Mouse (Mus musculus) limb, embryonic 11.5 days (tissue): ENCODE measurements around the gene Prrc2c. TPM values are rescaled to one million over a fixed set of nuclear protein-coding genes. Genes with fewer than 3 reads are reported as not detected.

Source experiments
- microRNA-seq: library from miRNA; unstranded; fragments of <30 nt; microRNA quantifications from one replicate; pipeline ENCODE4, GENCODE M21; 2016
- polyA plus RNA-seq: library from polyadenylated mRNA; unstranded; fragments of >200 nt; fragmentation: Nextera tagmentation; extraction: Ambion mirVana; gene quantifications from 2 replicates; pipeline ENCODE4 v1.2.1, GENCODE M21; 2014

Gene Prrc2c
- polyA plus RNA-seq, 1 experiment from 2014 or later = 186 TPM

Small RNA genes within 50 kb of the gene (microRNA-seq; reads per million reads assigned to microRNA genes)
- gene Gm27616 = not detected

Other genes with a start within 250 kb of the Prrc2c start
- 19.8 and 22.9 TPM in 2 replicates for gene Mettl13, start 192.0 kb downstream of the Prrc2c start, polyA plus RNA-seq
- 61.8 and 66.1 TPM in 2 replicates for gene Vamp4, start 170.0 kb downstream of the Prrc2c start, polyA plus RNA-seq
- not detected in 2 replicates for gene Myoc, start 101.4 kb downstream of the Prrc2c start, polyA plus RNA-seq
- not detected in 2 replicates for gene Myocos, start 82.3 kb downstream of the Prrc2c start, polyA plus RNA-seq
- not detected in 2 replicates for gene Fmo4, start 73.4 kb upstream of the Prrc2c start, polyA plus RNA-seq
- gene Fmo1, start 126.1 kb upstream of the Prrc2c start, polyA plus RNA-seq = 2.8 and 3.1 TPM in 2 replicates
- 1.6 and 2.2 TPM in 2 replicates for gene Fmo2, start 158.2 kb upstream of the Prrc2c start, polyA plus RNA-seq
- gene Fmo6, start 197.0 kb upstream of the Prrc2c start, polyA plus RNA-seq = 0.10 TPM in 1 of 2 replicates, not detected in the other
- not detected in 2 replicates for gene Fmo3, start 244.0 kb upstream of the Prrc2c start, polyA plus RNA-seq